Mouse (Mus musculus) liver, embryonic 15.5 days (tissue): ENCODE results near the gene Tent2. TPM values are rescaled to one million over a fixed set of nuclear protein-coding genes. Genes with fewer than 3 reads are reported as not detected.

ENCODE experiments used
- ATAC-seq: fragments of 200-750 bp; cut with Nextera tagmentation; 2 replicates; pipeline ENCODE4 v1.8.0; 2017; ENCODE audit warnings: moderate number of reproducible peaks, mild to moderate bottlenecking, moderate library complexity; ENCODE audit not compliant: insufficient read depth
- H3K27ac ChIP-seq: fragments of 300-500 bp; sonication (generic); replicated peaks from 2 replicates; pipeline ENCODE4 v1.5.1; 2015; ENCODE audit warnings: mild to moderate bottlenecking, inconsistent platforms
- H3K27me3 ChIP-seq: fragments of 300-500 bp; sonication (generic); 2 replicates; pipeline ENCODE4 v1.6.1; 2015; ENCODE audit warnings: mild to moderate bottlenecking, inconsistent platforms
- H3K36me3 ChIP-seq: fragments of 300-500 bp; sonication (generic); replicated peaks from 2 replicates; pipeline ENCODE4 v1.6.1; 2015; ENCODE audit warnings: moderate library complexity, mild to moderate bottlenecking, inconsistent platforms
- H3K4me1 ChIP-seq: fragments of 300-500 bp; sonication (generic); replicated peaks from 2 replicates; pipeline ENCODE4 v1.6.1; 2015; ENCODE audit warnings: inconsistent platforms
- H3K4me2 ChIP-seq: fragments of 300-500 bp; sonication (generic); 2 replicates; pipeline ENCODE4 v1.6.1; 2015; ENCODE audit warnings: moderate library complexity, mild to moderate bottlenecking, inconsistent platforms
- H3K4me3 ChIP-seq: fragments of 300-500 bp; sonication (generic); replicated peaks from 2 replicates; pipeline ENCODE4 v1.5.1; 2015; ENCODE audit warnings: mild to moderate bottlenecking, inconsistent platforms
- H3K9ac ChIP-seq: fragments of 300-500 bp; sonication (generic); 2 replicates; pipeline ENCODE4 v1.6.1; 2015; ENCODE audit warnings: moderate library complexity, mild to moderate bottlenecking, inconsistent platforms
- H3K9me3 ChIP-seq: fragments of 300-500 bp; sonication (generic); replicated peaks from 2 replicates; pipeline ENCODE4 v1.6.1; 2016; ENCODE audit warnings: inconsistent platforms
- WGBS: fragments of 180-500 bp; shearing (Covaris S2); methylation state at CpG from one replicate; pipeline ENCODE4 v1.1.7; 2015; ENCODE audit warnings: mixed read lengths; ENCODE audit not compliant: insufficient replicate concordance; 5-methylcytosine and 5-hydroxymethylcytosine counted together
- polyA plus RNA-seq: library from polyadenylated mRNA; unstranded; fragments of >200 nt; fragmentation: Nextera tagmentation; extraction: Ambion mirVana; gene quantifications from 2 replicates; pipeline ENCODE4 v1.2.1, GENCODE M21; 2015

Tent2 gene
- polyA plus RNA-seq, result 31.7 and 33.8 TPM in 2 replicates

DNA sequence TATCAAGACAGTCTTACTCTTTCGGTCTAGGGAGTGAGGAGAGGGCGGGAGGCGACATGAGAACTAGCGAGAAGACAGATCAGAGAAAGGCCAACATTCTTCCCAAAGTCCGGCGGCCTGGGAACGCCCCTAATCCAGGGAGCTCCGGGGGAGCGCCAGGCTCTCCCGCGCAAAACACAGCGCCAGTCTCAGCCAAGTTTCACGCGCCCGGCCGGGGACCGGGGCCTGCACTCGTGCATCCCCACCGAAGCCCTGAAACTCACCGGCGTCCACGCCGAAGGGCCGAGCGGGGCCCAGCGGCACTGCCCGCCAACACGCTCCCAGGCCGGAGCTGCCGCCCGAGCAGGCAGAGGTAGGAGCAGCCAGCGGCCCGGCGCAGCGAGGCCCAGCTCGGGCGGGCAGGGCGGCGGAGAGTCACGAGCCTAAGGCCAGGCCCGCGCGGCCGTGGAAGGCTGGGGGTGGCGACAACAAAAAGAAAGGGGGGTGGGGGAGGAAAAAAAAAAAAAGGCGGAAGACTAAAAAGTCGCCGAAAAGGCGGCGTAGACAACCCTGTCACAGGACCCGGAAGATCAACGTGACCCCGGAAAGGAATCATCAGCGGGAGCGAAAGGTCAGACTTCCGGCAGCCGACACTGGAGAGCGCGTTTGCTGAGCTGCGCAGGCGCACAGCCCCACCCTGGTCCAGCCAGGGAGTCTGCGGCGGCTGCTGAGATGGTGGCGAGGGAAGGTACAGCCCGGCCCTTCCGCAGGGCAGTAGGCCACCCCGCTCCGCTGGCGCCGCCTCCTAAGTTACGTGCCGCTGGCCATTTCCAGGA is at the start of gene Tent2:
Tent2 (minus strand) TSS at position 555 of the 815 bp plus-strand sequence.
- ATAC-seq, result peak; percentile 100
- peak within 1 kb of the TSS; percentile 74 for H3K4me2 ChIP-seq
- peaks cover 26% of the 10 kb centered on the region for H3K4me1 ChIP-seq
- 0 out of 2 replicates have a peak, but pooled peaks cover 3% of the 10 kb centered on the region for H3K36me3 ChIP-seq
- H3K27ac ChIP-seq, result peak within 1 kb of the TSS; percentile 93
- no peaks in the 10 kb centered on the region for H3K9me3 ChIP-seq
- H3K27me3 ChIP-seq, result no peaks in the 10 kb centered on the region
- H3K4me3 ChIP-seq, result peak within 1 kb of the TSS; percentile 85
- WGBS, result under 1% methylated on average over 71 of the region's 72 CpGs
- H3K9ac ChIP-seq, result peak within 1 kb of the TSS; percentile 92

GRCm38 (mm10) chr13:93241180-93241579 is 49.0 kb upstream of the Tent2 start:
- H3K27ac ChIP-seq, result no peak overlapping the region
- no peak overlapping the region for H3K4me3 ChIP-seq
- no peaks in the 10 kb centered on the region for H3K27me3 ChIP-seq
- H3K4me2 ChIP-seq, result no peak overlapping the region
- no peak overlapping the region for H3K9ac ChIP-seq
- WGBS, result 71% methylated on average over 3 of the region's 3 CpGs
- no peaks in the 10 kb centered on the region for H3K9me3 ChIP-seq
- H3K36me3 ChIP-seq, result no peaks in the 10 kb centered on the region
- no peak for ATAC-seq
- H3K4me1 ChIP-seq, result peaks cover 39% of the 10 kb centered on the region

DNA sequence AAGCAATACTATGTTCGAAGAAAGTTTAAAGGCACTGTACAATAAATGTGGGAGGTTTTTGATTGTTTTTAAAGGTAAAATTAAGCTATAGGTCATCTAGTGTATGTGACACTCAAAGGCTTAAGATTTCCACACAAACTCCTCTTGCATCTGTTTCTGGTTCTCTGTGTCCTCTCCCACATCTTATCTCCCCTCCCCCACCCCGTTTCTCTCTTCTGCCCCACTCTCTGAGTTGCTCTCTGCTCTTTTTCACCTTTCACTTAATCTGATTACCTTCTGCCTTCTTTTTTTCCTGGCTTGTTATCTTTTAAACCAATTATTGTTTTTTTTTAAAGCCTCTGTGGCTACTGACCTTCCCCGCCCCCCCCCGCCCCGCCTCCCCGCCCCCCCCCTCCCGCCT is 47.4 kb upstream of the Tent2 start:
- Histone ChIP-seq H3K9ac (no peak overlapping the region), H3K4me2 (peak overlapping the region; percentile 52), H3K27me3 (no peaks in the 10 kb centered on the region), H3K4me1 (peaks cover 40% of the 10 kb centered on the region), H3K4me3 (peak overlapping the region; percentile 15), H3K9me3 (no peaks in the 10 kb centered on the region), H3K27ac (peak overlapping the region; percentile 75; the same call in 1 of the 2 replicates), H3K36me3 (no peaks in the 10 kb centered on the region)
- 46% methylated on average over 5 of the region's 7 CpGs for WGBS
- peak; percentile 59 for ATAC-seq

GRCm38 (mm10) chr13:93239134-93239533 is 46.9 kb upstream of the Tent2 start:
- WGBS, result 22% methylated on average over 9 of the region's 9 CpGs
- peak overlapping the region; percentile 75; the same call in 1 of the 2 replicates for H3K27ac ChIP-seq
- peak overlapping the region; percentile 15 for H3K4me3 ChIP-seq
- no peaks in the 10 kb centered on the region for H3K9me3 ChIP-seq
- peaks cover 40% of the 10 kb centered on the region for H3K4me1 ChIP-seq
- no peaks in the 10 kb centered on the region for H3K36me3 ChIP-seq
- ATAC-seq, result peak; percentile 86
- no peaks in the 10 kb centered on the region for H3K27me3 ChIP-seq
- no peak overlapping the region for H3K9ac ChIP-seq
- H3K4me2 ChIP-seq, result peak overlapping the region; percentile 52

- H3K9ac ChIP-seq, result no peak overlapping the region
- no peaks in the 10 kb centered on the region for H3K36me3 ChIP-seq
- peaks cover 40% of the 10 kb centered on the region for H3K4me1 ChIP-seq
- H3K9me3 ChIP-seq, result no peaks in the 10 kb centered on the region
- H3K27ac ChIP-seq, result peak overlapping the region; percentile 75
- 47% methylated on average over 9 of the region's 9 CpGs for WGBS
- no peak overlapping the region for H3K4me3 ChIP-seq
- H3K4me2 ChIP-seq, result no peak overlapping the region
- peak; percentile 10; the same call in 1 of the 2 replicates for ATAC-seq
- H3K27me3 ChIP-seq, result no peaks in the 10 kb centered on the region
Observed at GRCm38 (mm10) chr13:93237677-93238398, 45.7 kb upstream of the Tent2 start.

DNA sequence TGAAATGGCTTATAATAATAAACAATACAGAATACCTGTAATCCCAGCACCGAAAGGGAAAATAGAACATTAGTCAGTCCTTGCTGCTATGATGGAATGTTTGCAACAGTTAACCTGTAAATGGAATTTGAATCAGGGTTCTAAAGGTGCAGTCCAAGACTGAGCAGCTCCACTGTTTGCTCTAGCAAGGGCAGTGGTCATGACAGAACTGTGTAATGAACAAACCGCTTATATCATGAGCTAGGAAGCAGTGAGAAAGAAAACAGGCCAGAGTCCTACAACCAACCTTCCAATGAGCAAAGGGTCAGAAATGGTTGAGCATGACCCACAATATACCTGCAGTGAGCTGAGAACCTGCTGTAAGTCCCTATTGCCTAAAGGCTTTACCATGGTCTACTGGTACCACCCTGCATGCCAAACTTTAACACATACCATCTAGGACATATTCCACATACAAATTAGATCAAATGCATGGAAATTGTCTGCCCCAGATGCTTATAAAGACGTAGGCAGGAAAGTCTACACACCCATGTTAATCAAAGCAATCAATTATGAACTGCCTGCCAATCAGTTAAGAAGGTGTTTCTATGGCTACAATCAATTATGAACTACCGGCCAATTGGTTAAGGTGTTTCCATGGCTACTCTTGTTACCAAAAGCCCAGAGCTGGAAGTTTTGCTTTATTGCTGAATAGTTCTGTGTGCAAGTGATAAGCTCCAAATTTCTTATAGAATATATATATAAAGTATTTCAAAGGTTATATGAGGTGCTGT is 42.3 kb upstream of the Tent2 start:
- Histone ChIP-seq H3K36me3 (no peaks in the 10 kb centered on the region), H3K27me3 (no peaks in the 10 kb centered on the region), H3K27ac (peak overlapping the region; percentile 25; the same call in 1 of the 2 replicates), H3K4me2 (no peak overlapping the region), H3K9me3 (no peaks in the 10 kb centered on the region), H3K4me1 (peaks cover 37% of the 10 kb centered on the region), H3K4me3 (no peak overlapping the region), H3K9ac (no peak overlapping the region)
- peak; percentile 55 for ATAC-seq
- WGBS, result 68% methylated on average over 4 of the region's 4 CpGs

GRCm38 (mm10) chr13:93232335-93232734 is 40.1 kb upstream of the Tent2 start:
- peak; percentile 36; the same call in 1 of the 2 replicates for ATAC-seq

GRCm38 (mm10) chr13:93231016-93231415 is 38.8 kb upstream of the Tent2 start:
- 27% methylated on average over 4 of the region's 4 CpGs for WGBS
- H3K27me3 ChIP-seq, result no peaks in the 10 kb centered on the region
- peaks cover 7% of the 10 kb centered on the region for H3K4me1 ChIP-seq
- no peak for ATAC-seq
- H3K9ac ChIP-seq, result no peak overlapping the region
- H3K27ac ChIP-seq, result no peak overlapping the region; the same call in 1 of the 2 replicates
- no peak overlapping the region for H3K4me3 ChIP-seq
- no peaks in the 10 kb centered on the region for H3K9me3 ChIP-seq
- H3K4me2 ChIP-seq, result no peak overlapping the region
- H3K36me3 ChIP-seq, result no peaks in the 10 kb centered on the region

More at GRCm38 (mm10) chr13:93232335-93232734, 40.1 kb upstream of the Tent2 start:
- Histone ChIP-seq H3K36me3 (no peaks in the 10 kb centered on the region), H3K4me3 (no peak overlapping the region), H3K27ac (no peak overlapping the region), H3K9me3 (no peaks in the 10 kb centered on the region), H3K9ac (no peak overlapping the region), H3K4me2 (no peak overlapping the region), H3K4me1 (peaks cover 16% of the 10 kb centered on the region), H3K27me3 (no peaks in the 10 kb centered on the region)
- 61% methylated on average over 7 of the region's 7 CpGs for WGBS

DNA sequence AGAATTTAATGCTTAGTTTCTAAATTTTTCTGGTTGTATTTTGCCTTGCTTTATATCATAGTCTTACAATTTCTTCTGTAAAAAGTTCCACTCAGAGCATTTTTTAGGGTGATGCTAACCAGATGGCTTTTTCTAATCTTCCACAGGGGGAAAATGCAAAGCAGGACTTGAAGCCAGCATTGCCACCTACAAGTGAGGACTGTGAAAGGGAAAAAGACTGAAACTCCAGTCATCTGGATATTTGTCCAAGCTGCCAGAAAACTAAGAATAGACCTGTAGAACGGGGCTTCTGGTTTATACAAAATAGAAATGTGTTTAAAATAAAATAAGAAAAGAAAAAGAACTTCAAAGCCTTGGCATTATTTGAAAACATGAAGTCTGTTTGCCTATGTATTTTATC is 19.6 kb upstream of the Tent2 start:
- H3K4me2 ChIP-seq, result no peak overlapping the region
- H3K4me1 ChIP-seq, result no peaks in the 10 kb centered on the region
- H3K27ac ChIP-seq, result no peak overlapping the region
- no peak overlapping the region for H3K4me3 ChIP-seq
- H3K9ac ChIP-seq, result no peak overlapping the region
- H3K9me3 ChIP-seq, result no peaks in the 10 kb centered on the region
- H3K27me3 ChIP-seq, result no peaks in the 10 kb centered on the region
- ATAC-seq, result no peak
- WGBS, result 46% methylated on average over 1 of the region's 1 CpGs
- no peaks in the 10 kb centered on the region for H3K36me3 ChIP-seq

GRCm38 (mm10) chr13:93192646-93193026 is 451 bp upstream of the Tent2 start:
- ATAC-seq, result no peak; the same call in 1 of the 2 replicates
- Histone ChIP-seq H3K4me2 (peak overlapping the region; percentile 74), H3K9ac (peak overlapping the region; percentile 49)

More at GRCm38 (mm10) chr13:93192646-93193026, 451 bp upstream of the Tent2 start:
- Histone ChIP-seq H3K27ac (peak overlapping the region; percentile 93), H3K9me3 (no peaks in the 10 kb centered on the region), H3K36me3 (0 out of 2 replicates have a peak, but pooled peaks cover 3% of the 10 kb centered on the region), H3K27me3 (no peaks in the 10 kb centered on the region), H3K4me3 (peak overlapping the region; percentile 85), H3K4me1 (peaks cover 26% of the 10 kb centered on the region)
- 49% methylated on average over 5 of the region's 5 CpGs for WGBS
